Mouse (Mus musculus) right cerebral cortex, adult 18-20 months (tissue): ENCODE data around the gene Szrd1.
"Not testable (repeated sequence)": the region's sequence is repeated elsewhere in the genome, so short reads cannot be mapped to it uniquely, and the experiment has no call there.

Experiments
- DNase-seq: peaks from one replicate; pipeline ENCODE4 v3.0.0; 2022; ENCODE audit warnings: mixed read lengths

Szrd1 gene

GRCm38 (mm10) chr4:141147112-141148008, 7.8 kb upstream of the Szrd1 start, which contains the start of gene Fbxo42:
TSS of gene Fbxo42 (plus strand) at chr4:141147913.
- DNase-seq = peak; percentile 94

GRCm38 (mm10) chr4:141146491-141147033, 7.0 kb upstream of the Szrd1 start:
- DNase-seq = no peak

DNA sequence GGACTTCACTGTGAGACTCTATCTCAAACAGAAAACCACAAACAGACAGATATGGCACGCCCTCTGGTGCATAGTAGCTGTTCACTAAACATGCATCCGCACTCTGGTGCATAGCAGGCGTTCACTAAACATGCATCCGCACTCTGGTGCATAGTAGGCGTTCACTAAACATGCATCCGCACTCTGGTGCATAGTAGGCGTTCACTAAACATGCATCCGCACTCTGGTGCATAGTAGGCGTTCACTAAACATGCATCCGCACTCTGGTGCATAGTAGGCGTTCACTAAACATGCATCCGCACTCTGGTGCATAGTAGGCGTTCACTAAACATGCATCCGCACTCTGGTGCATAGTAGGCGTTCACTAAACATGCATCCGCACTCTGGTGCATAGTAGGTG, 5.5 kb upstream of the Szrd1 start:
- DNase-seq = not testable (repeated sequence)

DNA sequence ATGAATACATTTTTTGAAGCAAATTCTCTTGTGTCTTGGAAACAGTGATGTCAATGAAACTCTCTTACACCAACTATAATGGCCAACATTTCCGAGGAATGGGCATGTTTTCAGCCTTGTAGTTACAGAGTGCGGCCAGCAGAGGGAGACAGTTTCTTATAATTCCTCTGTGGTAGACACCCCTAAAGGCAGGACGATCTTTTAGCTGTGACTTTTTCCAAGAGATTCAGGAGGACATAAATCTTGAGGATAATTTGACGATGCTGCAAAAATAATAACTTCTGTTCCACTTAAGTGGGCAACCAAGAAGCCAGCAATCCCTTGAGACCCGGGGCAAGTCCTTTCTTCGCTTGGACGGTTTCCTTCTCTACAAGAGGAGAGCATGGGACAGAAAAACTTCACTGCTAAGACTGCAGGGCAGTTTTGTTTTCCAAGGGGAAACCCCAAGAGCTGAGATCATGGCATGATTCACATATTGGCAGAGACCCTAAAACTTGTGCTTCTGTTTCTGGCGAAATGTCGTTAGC, 2.8 kb upstream of the Szrd1 start:
- DNase-seq = peak; percentile 76

DNA sequence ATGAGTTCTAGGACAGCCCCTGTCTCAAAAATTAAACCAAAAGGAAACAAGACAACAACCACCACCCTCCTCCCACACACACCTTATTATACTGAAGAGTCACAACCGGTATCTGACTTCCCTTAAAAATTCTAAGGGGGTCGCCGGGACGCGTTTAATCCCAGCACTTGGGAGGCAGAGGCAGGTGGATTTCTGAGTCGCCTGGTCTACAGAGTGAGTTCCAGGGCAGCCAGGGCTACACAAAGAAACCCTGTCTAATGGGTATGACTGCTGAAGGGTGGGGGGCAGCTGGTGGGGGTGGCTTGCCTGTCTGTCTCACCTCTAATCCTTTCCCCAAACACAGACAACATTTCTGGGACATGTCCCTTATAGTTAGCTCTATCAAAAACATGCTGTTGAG, 1.4 kb upstream of the Szrd1 start:
- no peak for DNase-seq

- DNase-seq = not testable (repeated sequence)
Measured at GRCm38 (mm10) chr4:141140354-141140753, 779 bp upstream of the Szrd1 start.

DNA sequence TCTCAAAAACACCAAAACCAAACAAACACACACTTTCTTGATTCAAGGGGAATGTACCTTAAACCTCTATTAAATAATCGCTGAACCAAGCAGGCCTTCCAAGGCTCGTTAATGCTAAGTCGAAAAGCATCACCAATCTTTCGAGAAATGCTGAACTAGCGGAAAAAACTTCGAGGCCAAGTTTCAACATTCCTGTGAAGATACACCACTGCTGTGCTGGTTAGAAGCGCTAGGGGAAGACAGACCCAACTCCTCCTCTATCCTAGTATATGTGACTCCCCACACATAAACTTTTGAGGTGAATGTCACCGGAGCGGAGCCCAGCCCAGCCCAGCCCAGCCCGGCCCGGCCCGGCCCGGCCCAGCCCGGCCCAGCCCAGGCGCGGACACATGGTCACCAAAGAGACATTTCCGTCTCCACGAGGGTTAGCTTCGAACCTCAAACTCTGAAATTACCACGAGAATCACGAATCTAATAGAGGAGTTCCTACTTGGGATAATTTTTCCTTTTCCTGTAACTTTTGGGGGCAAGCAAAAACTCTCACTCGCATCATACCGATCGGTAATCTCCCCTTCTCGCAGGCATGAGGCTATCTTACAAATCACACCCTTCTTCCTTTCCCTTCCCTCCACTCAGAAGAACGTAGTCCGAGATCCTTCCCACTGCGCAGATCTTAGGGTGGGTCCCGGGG, 1.0 kb downstream of the Szrd1 start:
- no peak for DNase-seq

- DNase-seq = not testable (repeated sequence)
Measured at GRCm38 (mm10) chr4:141137740-141138139, 1.8 kb downstream of the Szrd1 start.

GRCm38 (mm10) chr4:141136126-141136525, 3.4 kb downstream of the Szrd1 start:
- DNase-seq = no peak

GRCm38 (mm10) chr4:141134751-141135530, 4.6 kb downstream of the Szrd1 start:
- DNase-seq = no peak

DNA sequence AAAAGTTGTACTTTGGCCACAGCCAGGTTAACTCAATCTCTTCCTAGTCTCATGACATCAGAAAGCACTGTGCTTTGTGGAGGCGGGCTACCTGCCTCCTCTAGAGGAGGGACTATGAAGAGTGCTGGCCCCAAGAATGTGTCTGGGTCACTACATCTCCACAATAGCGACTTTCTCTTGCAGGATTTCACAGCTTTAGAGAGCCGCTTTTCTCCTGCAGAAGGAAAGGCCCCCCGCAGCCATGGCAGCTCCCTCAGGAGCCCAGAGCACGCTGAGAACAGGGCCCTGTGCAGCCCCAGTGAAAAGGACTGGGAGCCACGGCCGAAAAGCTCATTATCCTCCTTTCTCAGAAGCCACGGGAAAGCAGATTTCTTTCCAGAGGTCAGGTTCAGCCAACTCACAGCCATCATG, 5.5 kb downstream of the Szrd1 start:
- DNase-seq = no peak

- no peak for DNase-seq
Measured at GRCm38 (mm10) chr4:141133227-141133626, 6.3 kb downstream of the Szrd1 start.

- no peak for DNase-seq
Measured at GRCm38 (mm10) chr4:141132191-141132590, 7.4 kb downstream of the Szrd1 start.

- no peak for DNase-seq
Measured at GRCm38 (mm10) chr4:141131531-141132061, 8.0 kb downstream of the Szrd1 start.

GRCm38 (mm10) chr4:141130704-141131342, 8.8 kb downstream of the Szrd1 start:
- no peak for DNase-seq

DNA sequence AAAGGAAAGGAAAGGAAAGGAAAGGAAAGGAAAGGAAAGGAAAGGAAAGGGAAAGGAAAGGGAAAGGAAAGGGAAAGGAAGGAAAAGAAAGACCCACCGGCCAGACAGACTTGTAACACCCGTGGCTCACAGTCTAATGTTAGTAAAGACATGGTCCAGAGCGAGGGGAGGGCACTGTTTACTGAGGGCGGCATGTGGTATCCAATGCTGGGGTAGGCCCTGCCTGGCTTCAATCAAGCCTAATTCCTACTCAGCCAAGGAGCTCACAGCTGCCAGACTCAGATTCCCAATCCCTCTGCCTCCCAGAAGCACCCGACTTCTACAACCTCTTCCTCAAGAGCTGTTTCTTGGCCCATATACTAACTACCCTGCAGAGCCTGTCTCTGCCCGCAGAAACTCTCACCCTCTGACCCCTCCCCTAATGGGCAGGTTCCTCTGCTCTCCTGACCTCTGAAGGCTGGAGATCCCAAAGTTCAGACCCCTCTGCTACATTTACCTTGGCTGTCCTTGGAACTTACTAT, 10.3 kb downstream of the Szrd1 start:
- no peak for DNase-seq

DNA sequence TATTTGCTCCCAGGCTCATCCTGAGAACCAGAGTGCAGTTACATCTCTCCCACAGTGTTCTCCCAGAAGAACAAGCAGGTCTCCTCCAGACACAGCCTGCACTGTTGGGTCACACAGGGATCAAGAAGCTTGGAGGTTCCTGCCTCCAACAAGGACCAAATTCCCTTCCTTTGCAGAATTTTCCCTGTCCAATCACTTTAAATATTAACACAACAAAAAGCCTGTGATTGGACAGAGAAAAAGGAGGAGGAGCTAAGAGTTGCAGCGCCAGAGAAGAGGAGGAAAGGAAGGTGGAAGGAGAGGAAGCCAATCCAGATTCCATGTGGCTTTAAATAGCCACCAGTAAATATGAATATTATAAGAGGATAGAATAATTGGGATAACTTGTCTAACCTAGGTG, 16.5 kb downstream of the Szrd1 start:
- DNase-seq = no peak

GRCm38 (mm10) chr4:141122663-141123062, 16.9 kb downstream of the Szrd1 start:
- DNase-seq = no peak

DNA sequence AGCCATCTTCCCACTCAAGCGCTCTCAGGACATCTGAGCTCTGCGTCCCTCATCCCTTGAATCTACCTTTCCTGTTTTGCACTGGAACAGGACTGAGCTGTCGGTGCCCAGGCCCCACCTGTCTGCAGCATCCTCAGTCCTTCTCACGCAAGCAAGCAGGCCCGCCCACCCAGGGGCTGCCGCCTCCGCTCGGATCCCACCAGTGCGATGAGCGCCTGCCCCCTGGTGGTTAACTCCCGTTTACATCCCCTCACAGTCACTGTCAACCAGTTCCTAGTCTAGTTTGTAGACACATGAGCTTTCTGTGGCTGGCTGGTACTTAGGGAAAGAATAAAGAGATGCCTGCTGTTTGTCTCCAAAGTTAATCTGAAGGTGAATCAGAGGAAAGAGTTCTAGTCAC, 18.9 kb downstream of the Szrd1 start:
- peak; percentile 71 for DNase-seq

- DNase-seq = no peak
Measured at GRCm38 (mm10) chr4:141118691-141119090, 20.9 kb downstream of the Szrd1 start.

GRCm38 (mm10) chr4:141115398-141115797, 24.2 kb downstream of the Szrd1 start:
- no peak for DNase-seq
